Mouse (Mus musculus): Measurements from ENCODE around the gene Kcnj4. TPM values are rescaled to one million over a fixed set of nuclear protein-coding genes. Genes with fewer than 3 reads are reported as not detected.
A peak's percentile ranks its signal among the peaks of the same experiment; 100 is the strongest.

Gene Kcnj4
- polyA plus RNA-seq, 1 experiment, result 0.07 TPM

GRCm38 (mm10) chr15:79455106-79455810 is 49.8 kb downstream of the Kcnj4 start, which contains the start of gene Csnk1e:
TSS of gene Csnk1e (minus strand) at chr15:79455566.
- peak; percentile 64 for DNase-seq (ENCODE audit: low spot score)

- DNase-seq (ENCODE audit: low spot score), result no peak
Measured at GRCm38 (mm10) chr15:79453831-79454230, 51.2 kb downstream of the Kcnj4 start.

- DNase-seq (ENCODE audit: low spot score), result no peak
Measured at GRCm38 (mm10) chr15:79448041-79448440, 57.0 kb downstream of the Kcnj4 start.

- DNase-seq (ENCODE audit: low spot score), result no peak
Measured at GRCm38 (mm10) chr15:79445786-79446654, 59.0 kb downstream of the Kcnj4 start.

GRCm38 (mm10) chr15:79443856-79444410 is 61.1 kb downstream of the Kcnj4 start:
- DNase-seq (ENCODE audit: low spot score), result no peak

GRCm38 (mm10) chr15:79442961-79443518 is 62.0 kb downstream of the Kcnj4 start:
- no peak for DNase-seq (ENCODE audit: low spot score)

- no peak for DNase-seq (ENCODE audit: low spot score)
Measured at GRCm38 (mm10) chr15:79442257-79442611, 62.8 kb downstream of the Kcnj4 start.

GRCm38 (mm10) chr15:79441331-79442256 is 63.4 kb downstream of the Kcnj4 start:
- peak; percentile 81 for DNase-seq (ENCODE audit: low spot score)

- DNase-seq (ENCODE audit: low spot score), result no peak
Measured at GRCm38 (mm10) chr15:79440651-79441330, 64.2 kb downstream of the Kcnj4 start.

GRCm38 (mm10) chr15:79440223-79440622 is 64.8 kb downstream of the Kcnj4 start:
- DNase-seq (ENCODE audit: low spot score), result no peak

- no peak for DNase-seq (ENCODE audit: low spot score)
Measured at GRCm38 (mm10) chr15:79439386-79439785, 65.7 kb downstream of the Kcnj4 start.

GRCm38 (mm10) chr15:79438816-79439215 is 66.2 kb downstream of the Kcnj4 start:
- DNase-seq (ENCODE audit: low spot score), result no peak

GRCm38 (mm10) chr15:79438209-79438810 is 66.7 kb downstream of the Kcnj4 start:
- no peak for DNase-seq (ENCODE audit: low spot score)

GRCm38 (mm10) chr15:79437541-79438208 is 67.4 kb downstream of the Kcnj4 start:
- DNase-seq (ENCODE audit: low spot score), result no peak

- no peak for DNase-seq (ENCODE audit: low spot score)
Measured at GRCm38 (mm10) chr15:79436481-79436921, 68.5 kb downstream of the Kcnj4 start.

- DNase-seq (ENCODE audit: low spot score), result no peak
Measured at GRCm38 (mm10) chr15:79435191-79435671, 69.8 kb downstream of the Kcnj4 start.
